Mouse (Mus musculus): ENCODE data around the gene Ly9.

Ly9 gene

GRCm38 (mm10) chr1:171577168-171577567 is 30.0 kb downstream of the Ly9 start:
- no peak for DNase-seq

GRCm38 (mm10) chr1:171568436-171568835 is 38.8 kb downstream of the Ly9 start:
- DNase-seq, result no peak

DNA sequence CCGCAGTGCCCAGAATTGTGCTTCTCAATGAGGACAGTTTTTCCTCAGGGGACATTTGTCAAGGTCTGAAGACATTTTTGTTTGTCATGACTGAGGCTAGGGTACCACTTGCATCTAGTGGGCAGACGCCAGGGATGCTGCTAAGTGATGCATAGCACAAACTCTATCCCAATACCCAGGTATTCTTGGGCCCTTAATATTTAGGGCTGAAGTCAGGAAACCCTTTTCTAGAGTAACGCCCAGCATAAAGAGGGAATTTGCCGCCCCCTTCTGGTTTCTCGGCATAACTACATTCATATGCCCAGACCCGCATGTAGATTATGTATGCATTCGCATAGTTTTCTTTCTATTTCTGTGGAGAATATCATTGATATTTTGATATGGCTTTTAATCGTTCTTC is 40.4 kb downstream of the Ly9 start:
- peak; percentile 39 for DNase-seq

GRCm38 (mm10) chr1:171565888-171566287 is 41.3 kb downstream of the Ly9 start:
- DNase-seq, result no peak

- peak; percentile 6 for DNase-seq
Observed at GRCm38 (mm10) chr1:171564247-171564646, 43.0 kb downstream of the Ly9 start.

- DNase-seq, result no peak
Observed at GRCm38 (mm10) chr1:171563042-171563441, 44.2 kb downstream of the Ly9 start.

- no peak for DNase-seq
Observed at GRCm38 (mm10) chr1:171561639-171562225, 45.5 kb downstream of the Ly9 start.

GRCm38 (mm10) chr1:171561200-171561599 is 46.0 kb downstream of the Ly9 start:
- DNase-seq, result no peak

DNA sequence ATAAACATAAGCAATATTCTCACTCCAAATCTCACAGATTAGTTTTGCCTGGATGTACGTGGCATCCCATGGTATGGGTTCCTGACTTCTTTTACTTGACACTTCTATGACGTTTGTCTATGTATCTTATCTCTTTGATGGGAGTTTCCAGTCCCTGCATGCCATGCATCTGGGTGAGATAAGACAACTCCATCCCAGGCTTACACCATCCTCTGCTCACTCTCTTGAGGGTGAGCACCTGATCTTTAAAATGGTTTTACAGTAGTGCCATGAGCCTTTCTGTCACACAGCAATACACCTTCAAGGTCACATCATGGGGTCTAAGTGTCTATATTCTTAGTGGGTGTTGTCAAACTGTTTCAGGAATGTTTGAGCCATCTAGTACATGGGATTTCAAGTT is 46.9 kb downstream of the Ly9 start:
- no peak for DNase-seq

DNA sequence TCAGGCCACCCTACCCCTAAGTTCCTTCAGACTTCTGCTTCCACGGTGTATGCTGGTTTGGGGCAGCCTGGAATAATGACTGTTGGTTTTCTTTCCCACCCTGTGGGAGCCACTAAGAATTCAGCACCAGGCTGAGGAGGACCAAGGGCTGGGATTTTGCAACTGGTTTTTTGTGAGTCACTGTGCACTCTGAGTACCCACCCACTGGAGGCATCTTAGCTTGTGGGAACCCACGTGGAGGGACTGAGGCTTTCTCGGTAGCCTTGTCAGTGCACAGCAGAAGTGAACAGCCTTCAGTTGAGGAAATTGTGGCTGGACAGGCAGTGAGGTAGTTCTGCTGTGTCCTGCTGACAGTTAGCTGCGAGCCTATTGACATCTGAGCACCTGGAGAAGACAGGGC is 48.3 kb downstream of the Ly9 start, which contains the start of gene Cd244a:
TSS of gene Cd244a (plus strand) at position 296 of the 400 bp plus-strand sequence.
- no peak for DNase-seq

- no peak for DNase-seq
Observed at GRCm38 (mm10) chr1:171558407-171558806, 48.8 kb downstream of the Ly9 start.

- DNase-seq, result no peak
Observed at GRCm38 (mm10) chr1:171556366-171556765, 50.8 kb downstream of the Ly9 start.

- DNase-seq, result no peak
Observed at GRCm38 (mm10) chr1:171553359-171554341, 53.6 kb downstream of the Ly9 start.

DNA sequence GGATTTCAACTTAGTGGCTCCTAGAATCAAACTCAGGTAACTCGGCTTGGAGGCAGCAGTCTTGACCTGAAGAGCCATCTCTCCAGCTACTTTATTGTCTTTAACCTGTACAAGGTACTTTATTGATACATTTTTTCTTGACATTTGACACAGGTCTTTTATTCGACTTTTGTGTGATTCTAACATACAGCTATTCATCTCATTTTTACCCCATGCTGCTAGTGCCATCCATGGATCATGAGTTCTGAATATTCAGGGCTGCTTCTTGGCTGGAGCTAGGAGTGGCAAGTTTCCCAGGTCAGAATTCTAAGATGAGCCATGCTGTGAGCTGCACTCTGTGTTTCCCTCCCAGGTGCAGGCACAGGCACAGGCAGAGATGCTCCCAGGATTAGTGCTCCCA is 55.0 kb downstream of the Ly9 start:
- no peak for DNase-seq

DNA sequence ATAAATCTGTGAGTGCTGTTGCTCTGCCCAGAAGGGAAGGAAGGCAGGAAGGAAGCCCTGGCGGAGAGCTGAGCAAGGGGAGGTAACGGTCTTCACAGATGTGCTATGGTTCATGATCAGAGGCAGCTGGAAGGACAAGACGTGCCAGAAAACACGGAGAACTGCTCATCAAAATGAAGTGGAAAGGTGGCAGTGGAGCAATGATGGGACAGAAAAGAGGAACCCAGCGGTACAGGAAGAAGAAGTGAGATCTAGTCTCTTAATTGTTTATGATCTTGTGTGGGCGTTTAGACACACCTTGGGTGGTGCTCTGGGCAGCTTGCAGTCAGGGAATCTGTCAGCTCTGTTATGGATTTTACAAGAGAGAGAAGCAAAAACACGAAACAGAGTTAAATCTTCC is 55.9 kb downstream of the Ly9 start:
- no peak for DNase-seq

GRCm38 (mm10) chr1:171540694-171541093 is 66.5 kb downstream of the Ly9 start:
- DNase-seq, result no peak

Data from kidney, adult 18-20 months (tissue).